21 mouse cellular contexts compared by ENCODE assay signal in genomic region chr14:16548200-16548576, GRCm38 (mm10).
DNase-seq lines count a peak whose midpoint lies in the region; ATAC-seq lines count a peak whose summit lies in the region.
"Had no signal": no experiment of that assay in that cellular context is flagged by ENCODE, and none has a peak within 500 bp of the region (broad histone marks: within the 10 kb centered on the region; RNA-seq: fewer than 3 reads in every experiment).

No protein-coding gene starts in this region.

- H3K27ac ChIP-seq in heart, embryonic 15.5 days, result peak overlapping the region; percentile 57
- H3K27ac ChIP-seq: hindbrain, embryonic 12.5 days; left cerebral cortex, adult 2 months; limb, embryonic 10.5 days; midbrain, embryonic 15.5 days had no signal

- peak; percentile 18 for DNase-seq in cerebellum, adult 9-10 months
- no peak for DNase-seq in cerebellum, adult 11 months
- DNase-seq in heart, postnatal 10 days, result no peak
- DNase-seq in B cell, adult 2 months, result peak; percentile 25 to 41
- DNase-seq in layer of hippocampus, adult 9-11 months, result no peak
- DNase-seq: gastrocnemius, postnatal 36 days; kidney, adult 2 months; kidney, postnatal 25 days; lung, adult 18-20 months; lung, postnatal 14 days; right cerebral cortex, postnatal 25 days; thymus, postnatal 14 days had no signal

- WGBS in heart, embryonic 15.5 days, result 80% methylated on average over 8 of the region's 8 CpGs

- H3K36me3 ChIP-seq in heart, embryonic 15.5 days, result no peaks in the 10 kb centered on the region
- H3K36me3 ChIP-seq: hindbrain, embryonic 12.5 days; midbrain, embryonic 15.5 days had no signal

- no peak overlapping the region for H3K4me3 ChIP-seq in heart, embryonic 15.5 days
- H3K4me3 ChIP-seq: hindbrain, embryonic 12.5 days; left cerebral cortex, adult 2 months; limb, embryonic 10.5 days; midbrain, embryonic 15.5 days; myocyte had no signal

- H3K9me3 ChIP-seq in heart, embryonic 15.5 days (replicated peaks), result no peaks in the 10 kb centered on the region
- H3K9me3 ChIP-seq: hindbrain, embryonic 12.5 days; limb, embryonic 10.5 days; midbrain, embryonic 15.5 days had no signal

- H3K4me2 ChIP-seq in heart, embryonic 15.5 days, result no peak overlapping the region
- H3K4me2 ChIP-seq: hindbrain, embryonic 12.5 days; midbrain, embryonic 15.5 days had no signal

- peaks cover 32% of the 10 kb centered on the region for H3K4me1 ChIP-seq in heart, embryonic 15.5 days (replicated peaks)
- H3K4me1 ChIP-seq: hindbrain, embryonic 12.5 days had no signal

- no peak overlapping the region for H3K9ac ChIP-seq in heart, embryonic 15.5 days
- H3K9ac ChIP-seq: hindbrain, embryonic 12.5 days; midbrain, embryonic 15.5 days had no signal

- H3K27me3 ChIP-seq in heart, embryonic 15.5 days, result no peaks in the 10 kb centered on the region
- H3K27me3 ChIP-seq: hindbrain, embryonic 12.5 days; midbrain, embryonic 15.5 days had no signal

- ATAC-seq in heart, embryonic 15.5 days (replicated peaks; ENCODE audit: insufficient number of reproducible peaks, insufficient read depth, low FRiP score, low read depth), result no peak
- ATAC-seq in megakaryocyte progenitor cell, adult 5-6 weeks (replicated peaks; ENCODE audit: poor library complexity), result peak; percentile 42; the same call in 1 of the 2 replicates
- ATAC-seq: forebrain, embryonic 16.5 days; inflammation-experienced regulatory T-cells, adult 6 months; midbrain, embryonic 15.5 days had no signal

- intact Hi-C loops in heart, postnatal 10 days (cut with DNase I), result no loop called here

Comparison
In these comparisons a context has a peak if more than half of its experiments do, and no peak if none do; other contexts are left out.
1. DNase-seq: peak in cerebellum, adult 9-10 months (single experiment) and B cell, adult 2 months (2 of 2); none in cerebellum, adult 11 months (single experiment), heart, postnatal 10 days (0 of 2) and layer of hippocampus, adult 9-11 months (single experiment).